Mouse (Mus musculus) neural tube, embryonic 10.5 days (tissue): ENCODE data around the gene A930018P22Rik.
"Not testable (repeated sequence)": the region's sequence is repeated elsewhere in the genome, so short reads cannot be mapped to it uniquely, and the experiment has no call there.

Source experiments
- DNase-seq: peaks from one replicate; pipeline ENCODE4 v3.0.0-alpha.2; 2017; ENCODE audit warnings: low spot score; ENCODE audit errors: extremely low spot score

A930018P22Rik gene

GRCm38 (mm10) chr2:104117173-104117572 is 5.4 kb upstream of the A930018P22Rik start:
- not testable (repeated sequence) for DNase-seq

- DNase-seq: no peak
Measured at GRCm38 (mm10) chr2:104119097-104119496, 3.5 kb upstream of the A930018P22Rik start.

- DNase-seq: no peak
Measured at GRCm38 (mm10) chr2:104120312-104120711, 2.3 kb upstream of the A930018P22Rik start.

- DNase-seq: no peak
Measured at GRCm38 (mm10) chr2:104121681-104122504, 676 bp upstream of the A930018P22Rik start.

- DNase-seq: no peak
Measured at GRCm38 (mm10) chr2:104123540-104123939, 971 bp downstream of the A930018P22Rik start.

GRCm38 (mm10) chr2:104124071-104124470 is 1.5 kb downstream of the A930018P22Rik start:
- no peak for DNase-seq

GRCm38 (mm10) chr2:104128803-104129531 is 6.4 kb downstream of the A930018P22Rik start:
- no peak for DNase-seq

- no peak for DNase-seq
Measured at GRCm38 (mm10) chr2:104130165-104130564, 7.6 kb downstream of the A930018P22Rik start.

- peak; percentile 49 for DNase-seq
Measured at GRCm38 (mm10) chr2:104130969-104131368, 8.4 kb downstream of the A930018P22Rik start.

- DNase-seq: no peak
Measured at GRCm38 (mm10) chr2:104132266-104132859, 9.8 kb downstream of the A930018P22Rik start.

- no peak for DNase-seq
Measured at GRCm38 (mm10) chr2:104133042-104133810, 10.7 kb downstream of the A930018P22Rik start.

GRCm38 (mm10) chr2:104134150-104135056 is 11.8 kb downstream of the A930018P22Rik start:
- peak; percentile 65 for DNase-seq

GRCm38 (mm10) chr2:104135920-104136319 is 13.4 kb downstream of the A930018P22Rik start:
- DNase-seq: no peak

GRCm38 (mm10) chr2:104142140-104142539 is 19.6 kb downstream of the A930018P22Rik start:
- no peak for DNase-seq

- no peak for DNase-seq
Measured at GRCm38 (mm10) chr2:104144004-104144403, 21.4 kb downstream of the A930018P22Rik start.

- DNase-seq: no peak
Measured at GRCm38 (mm10) chr2:104145983-104146382, 23.4 kb downstream of the A930018P22Rik start.

- DNase-seq: no peak
Measured at GRCm38 (mm10) chr2:104147910-104148561, 25.5 kb downstream of the A930018P22Rik start.

GRCm38 (mm10) chr2:104150608-104151397 is 28.2 kb downstream of the A930018P22Rik start:
- no peak for DNase-seq

- no peak for DNase-seq
Measured at GRCm38 (mm10) chr2:104153345-104153744, 30.8 kb downstream of the A930018P22Rik start.
